Mouse (Mus musculus) liver, adult 2 months (tissue): ENCODE results near the gene Nhej1.

ENCODE experiments used
- CTCF ChIP-seq: fragments of 200-500 bp; IDR thresholded peaks from 2 replicates; pipeline ENCODE4 v1.5.1; 2011; ENCODE audit warnings: low read depth, low read length, control low read depth
- POLR2A ChIP-seq: fragments of 200-500 bp; IDR thresholded peaks from 2 replicates; pipeline ENCODE4 v1.6.1; 2011; ENCODE audit warnings: low read length, control low read depth; ENCODE audit not compliant: insufficient read depth; ENCODE audit errors: extremely low read depth

GRCm38 (mm10) chr1:75148727-75149126 lies 23.7 kb upstream of the Nhej1 start:
- no peak for TF ChIP-seq POLR2A
- TF ChIP-seq CTCF = no peak
